Mouse (Mus musculus): ENCODE measurements around the gene Arnt.
"Not testable (repeated sequence)": the region's sequence is repeated elsewhere in the genome, so short reads cannot be mapped to it uniquely, and the experiment has no call there.

Arnt gene

DNA sequence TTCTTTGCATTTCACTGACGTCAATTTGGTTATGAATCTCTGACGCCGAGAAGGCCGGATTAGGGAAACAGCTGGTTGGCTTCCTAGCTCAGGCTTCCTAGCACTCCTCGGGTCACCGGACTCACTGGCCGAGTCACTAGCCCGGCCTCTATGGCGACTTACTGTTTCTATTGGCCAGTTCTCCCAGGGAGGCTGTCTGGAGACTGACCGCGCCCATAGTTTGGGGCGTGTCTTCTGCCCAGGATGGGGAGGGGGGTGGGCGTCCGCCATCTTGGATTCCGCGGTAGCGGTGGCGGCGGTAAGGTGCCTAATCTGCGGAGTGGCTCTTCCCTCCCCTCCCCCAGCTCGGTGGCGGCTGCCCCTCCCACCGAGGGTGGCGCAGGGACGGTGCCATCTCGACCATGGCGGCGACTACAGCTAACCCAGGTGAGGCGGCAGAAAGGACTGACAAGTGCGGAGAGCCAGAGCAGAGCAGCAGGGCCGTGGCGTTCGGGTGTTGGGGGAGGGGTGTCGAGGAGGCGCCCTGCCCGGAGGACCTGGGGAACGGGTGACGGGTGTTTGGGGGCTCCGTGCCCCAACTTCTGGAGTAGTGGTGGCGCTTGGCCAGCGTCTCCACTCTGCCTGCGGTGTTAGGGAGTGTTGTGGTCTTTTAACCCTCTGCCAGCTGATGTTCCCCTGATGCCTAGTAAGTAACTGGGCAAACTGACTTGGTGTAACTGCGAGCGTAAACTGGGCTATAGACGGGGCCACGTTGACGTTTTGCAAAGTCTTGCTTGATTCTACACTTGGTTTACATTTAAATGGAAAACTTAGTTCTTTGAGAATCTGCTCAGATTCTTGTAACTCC lies at the start of gene Arnt:
TSS of gene Arnt (plus strand) at position 253 of the 847 bp plus-strand sequence.
- DNase-seq (ENCODE audit: low read depth, low spot score), result peak; percentile 99

DNA sequence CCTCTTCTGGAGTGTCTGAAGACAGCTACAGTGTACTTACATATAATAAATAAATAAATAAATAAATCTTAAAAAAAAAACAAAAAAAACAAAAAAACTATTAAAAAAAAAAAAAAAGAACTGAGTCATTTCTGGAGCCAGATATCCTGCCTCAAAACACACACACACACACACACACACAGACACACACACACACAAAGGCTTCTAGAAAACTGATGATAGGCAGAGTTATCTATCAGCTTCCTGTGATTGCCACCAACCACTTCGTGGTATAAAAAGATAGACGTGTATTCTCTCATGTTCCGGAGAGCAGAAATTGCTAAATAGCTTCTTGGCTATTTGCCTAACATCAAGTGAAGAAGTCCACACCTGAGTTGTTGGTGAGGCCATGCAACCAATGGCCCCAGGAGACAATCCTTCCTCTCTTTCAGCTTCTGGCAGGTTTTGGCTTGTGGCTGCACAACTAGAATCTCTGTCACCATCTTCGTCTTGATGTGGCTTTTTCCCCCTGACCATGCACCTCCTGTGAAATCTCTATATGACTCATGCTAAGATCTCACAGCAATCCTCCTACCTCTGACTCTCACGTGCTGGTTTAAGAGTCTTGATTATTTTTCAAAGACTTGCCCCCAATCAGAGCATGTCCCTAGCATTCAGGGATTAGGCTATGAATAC lies 48.6 kb upstream of the Arnt start:
- no peak for DNase-seq (ENCODE audit: low read depth, low spot score)

- peak; percentile 19 for DNase-seq (ENCODE audit: low read depth, low spot score)
Observed at GRCm38 (mm10) chr3:95394385-95394784, 39.8 kb upstream of the Arnt start.

DNA sequence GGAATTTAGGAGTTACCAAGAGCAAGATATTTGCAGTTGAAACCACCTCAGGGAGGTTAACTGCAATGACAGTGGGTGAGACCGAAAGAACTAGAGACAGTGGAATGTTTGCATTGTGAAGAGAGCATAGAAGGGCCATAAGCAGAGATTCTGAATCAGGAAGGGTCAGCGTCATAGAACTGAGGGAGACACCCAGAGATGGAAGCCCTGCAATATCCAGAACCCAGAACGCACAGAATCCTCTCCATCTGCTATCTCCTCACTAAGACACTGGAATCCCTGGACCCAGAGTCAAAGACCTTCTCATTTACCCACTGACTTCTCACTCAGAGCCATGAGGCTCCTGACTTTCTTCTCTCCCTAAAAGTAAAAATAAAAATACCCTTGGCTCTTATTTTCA lies 31.4 kb upstream of the Arnt start, which contains the start of gene 4930558C23Rik:
TSS of gene 4930558C23Rik (minus strand) at position 101 of the 400 bp plus-strand sequence.
- no peak for DNase-seq (ENCODE audit: low read depth, low spot score)

DNA sequence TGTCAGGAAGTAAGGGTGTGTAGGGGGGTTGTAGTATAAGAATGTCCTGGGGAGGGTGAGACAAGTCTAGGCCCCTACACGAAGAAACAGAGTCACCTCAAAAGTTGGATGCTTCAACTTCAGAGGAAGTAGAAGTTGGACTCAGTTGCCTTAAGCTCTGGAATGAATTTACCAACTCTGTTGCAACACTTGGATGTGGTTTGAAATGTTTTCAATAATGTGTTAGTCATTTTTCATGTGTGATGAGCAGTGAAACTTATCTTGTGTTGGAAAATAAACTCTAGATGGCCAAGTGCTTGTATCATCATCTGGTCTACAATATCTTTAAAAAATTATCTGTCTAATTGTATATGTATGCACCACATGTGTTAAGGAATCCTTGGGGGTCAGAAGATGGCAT lies 26.5 kb upstream of the Arnt start:
- DNase-seq (ENCODE audit: low read depth, low spot score), result no peak

DNA sequence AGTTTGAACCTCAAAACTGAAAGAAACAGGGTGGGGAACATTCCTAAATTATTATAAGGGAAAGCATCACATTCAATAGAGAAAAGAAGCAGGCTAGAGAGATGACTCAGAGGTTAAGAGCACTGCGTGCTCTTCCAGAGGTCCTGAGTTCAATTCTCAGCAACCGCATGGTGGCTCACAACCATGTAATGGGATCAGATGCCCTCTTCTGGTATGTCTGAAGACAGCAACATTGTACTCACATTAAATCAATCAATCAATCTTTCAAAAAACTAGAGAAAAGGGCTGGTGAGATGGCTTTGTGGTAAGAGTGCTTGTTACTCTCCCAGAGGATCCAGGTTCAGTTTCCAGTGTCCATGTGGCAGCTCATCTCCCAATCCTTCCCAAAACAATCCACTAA lies 25.3 kb upstream of the Arnt start:
- DNase-seq (ENCODE audit: low read depth, low spot score), result no peak

DNA sequence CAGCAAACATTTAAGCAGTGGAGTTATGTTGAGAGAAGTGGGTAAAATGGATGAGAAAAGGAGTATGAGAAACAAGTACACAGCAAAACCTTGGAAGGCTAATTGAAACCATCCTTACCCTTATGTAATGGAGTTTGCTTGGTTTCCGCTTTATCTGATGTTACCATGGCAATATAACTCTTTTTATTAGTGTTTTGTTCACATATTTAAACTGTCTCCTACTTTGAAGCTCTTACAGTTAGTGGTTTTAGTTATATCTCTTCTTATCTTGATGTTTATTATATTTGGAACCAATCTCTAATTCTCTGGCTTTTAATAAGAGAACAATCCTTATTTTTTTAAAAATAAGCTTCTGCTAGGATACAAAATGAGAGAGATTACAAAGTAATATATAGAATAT lies 21.9 kb upstream of the Arnt start:
- DNase-seq (ENCODE audit: low read depth, low spot score), result no peak

DNA sequence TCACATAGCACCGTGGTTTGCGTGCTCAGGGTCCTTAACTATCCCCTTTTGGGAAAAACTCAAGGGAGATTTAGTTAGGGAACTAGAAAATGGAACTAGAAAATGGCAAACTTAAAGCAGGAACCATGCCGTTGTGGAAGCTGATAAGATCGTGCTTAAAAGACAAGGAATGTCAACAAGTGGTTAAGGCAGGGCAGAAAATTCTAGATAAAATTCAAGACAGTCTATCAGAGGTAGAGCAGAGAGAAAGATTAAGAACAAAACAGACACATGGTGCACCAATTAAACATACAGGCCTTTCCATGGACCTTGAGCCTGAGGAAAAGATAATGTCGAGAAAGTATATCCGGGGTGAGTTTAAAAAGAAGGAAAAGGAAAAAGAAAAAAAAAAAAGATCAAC lies 16.3 kb upstream of the Arnt start:
- no peak for DNase-seq (ENCODE audit: low read depth, low spot score)

GRCm38 (mm10) chr3:95426476-95426875 lies 7.7 kb upstream of the Arnt start:
- DNase-seq (ENCODE audit: low read depth, low spot score), result not testable (repeated sequence)

- DNase-seq (ENCODE audit: low read depth, low spot score), result not testable (repeated sequence)
Observed at GRCm38 (mm10) chr3:95427117-95427890, 6.9 kb upstream of the Arnt start.

DNA sequence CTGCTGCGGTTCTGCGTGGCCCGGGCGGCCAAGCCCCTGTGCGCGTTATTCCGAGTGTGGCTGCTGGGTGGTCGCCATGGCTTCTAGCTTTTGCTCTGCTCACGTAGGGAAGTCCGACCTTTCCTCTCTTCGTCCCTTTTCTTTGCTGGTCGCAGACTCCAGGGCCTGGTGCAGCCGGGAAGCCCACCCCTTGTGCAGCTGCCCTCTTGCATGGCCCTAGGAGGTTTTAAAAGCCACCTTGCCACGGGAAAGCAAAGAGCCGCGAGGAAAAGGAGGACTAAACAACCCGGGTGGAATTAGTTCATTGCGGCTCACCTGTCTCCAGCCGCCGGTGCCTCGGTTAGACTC lies 6.3 kb upstream of the Arnt start:
- DNase-seq (ENCODE audit: low read depth, low spot score), result not testable (repeated sequence)

- DNase-seq (ENCODE audit: low read depth, low spot score), result not testable (repeated sequence)
Observed at GRCm38 (mm10) chr3:95428423-95428822, 5.8 kb upstream of the Arnt start.

DNA sequence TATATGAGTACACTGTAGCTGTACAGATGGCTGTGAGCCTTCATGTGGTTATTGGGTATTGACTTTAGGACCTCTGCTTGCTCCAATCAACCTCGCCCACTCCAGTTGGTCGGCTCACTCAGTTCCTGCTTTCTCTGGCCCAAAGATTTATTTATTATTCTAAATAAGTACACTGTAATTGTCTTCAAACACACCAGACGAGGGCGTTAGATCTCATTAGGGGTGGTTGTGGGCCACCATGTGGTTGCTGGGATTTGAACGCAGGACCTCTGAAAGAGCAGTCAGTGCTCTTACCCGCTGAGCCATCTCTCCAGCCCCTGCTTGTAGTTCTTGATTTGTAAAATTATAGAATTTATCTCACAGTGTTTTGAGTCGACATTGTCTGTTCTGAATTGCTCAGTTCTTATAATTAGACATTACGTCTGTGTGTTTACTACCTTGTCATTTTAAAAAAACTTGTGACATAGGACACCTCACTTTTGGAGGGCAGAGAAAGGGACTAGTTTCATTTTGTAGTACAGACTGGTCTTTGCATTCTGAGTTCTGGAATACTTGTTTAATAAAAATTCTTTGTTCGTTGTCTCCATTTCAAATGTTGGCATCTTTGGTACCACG lies 780 bp upstream of the Arnt start:
- no peak for DNase-seq (ENCODE audit: low read depth, low spot score)

DNA sequence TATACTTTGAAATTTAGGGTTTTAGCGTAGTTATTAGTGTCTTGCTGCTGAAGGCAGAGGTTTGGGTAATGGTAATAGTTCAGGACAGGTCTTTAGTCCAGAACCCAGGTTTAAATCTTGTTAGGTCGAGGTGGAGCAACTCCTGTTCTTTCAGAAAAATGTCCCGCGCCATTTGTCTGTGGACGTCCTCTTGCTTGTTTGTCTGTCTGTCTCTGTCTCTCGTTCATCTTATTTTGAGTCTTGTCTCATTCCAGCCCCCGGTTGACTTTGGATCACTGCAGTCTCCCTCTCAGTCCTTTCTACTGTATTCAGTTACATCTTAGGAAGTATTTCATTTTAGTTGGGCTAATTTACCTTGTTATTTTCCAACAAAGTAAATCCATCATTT lies 789 bp downstream of the Arnt start:
- DNase-seq (ENCODE audit: low read depth, low spot score), result no peak

GRCm38 (mm10) chr3:95435561-95435960 lies 1.4 kb downstream of the Arnt start:
- no peak for DNase-seq (ENCODE audit: low read depth, low spot score)

DNA sequence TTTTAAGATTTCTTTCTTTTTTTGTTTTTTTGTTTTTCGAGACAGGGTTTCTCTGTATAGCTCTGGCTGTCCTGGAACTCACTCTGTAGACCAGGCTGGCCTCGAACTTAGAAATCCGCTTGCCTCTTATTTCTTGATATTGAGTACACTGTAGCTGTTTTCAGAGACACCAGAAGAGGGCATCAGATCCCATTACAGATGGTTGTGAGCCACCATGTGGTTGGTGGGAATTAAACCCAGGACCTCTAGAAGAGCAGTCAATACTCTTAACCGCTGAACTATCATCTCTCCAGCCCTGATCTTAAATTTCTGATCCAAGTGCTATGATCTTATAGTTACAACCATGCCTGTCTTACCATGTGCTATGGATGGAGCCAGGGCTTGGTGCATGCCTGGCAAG lies 4.4 kb downstream of the Arnt start:
- not testable (repeated sequence) for DNase-seq (ENCODE audit: low read depth, low spot score)

DNA sequence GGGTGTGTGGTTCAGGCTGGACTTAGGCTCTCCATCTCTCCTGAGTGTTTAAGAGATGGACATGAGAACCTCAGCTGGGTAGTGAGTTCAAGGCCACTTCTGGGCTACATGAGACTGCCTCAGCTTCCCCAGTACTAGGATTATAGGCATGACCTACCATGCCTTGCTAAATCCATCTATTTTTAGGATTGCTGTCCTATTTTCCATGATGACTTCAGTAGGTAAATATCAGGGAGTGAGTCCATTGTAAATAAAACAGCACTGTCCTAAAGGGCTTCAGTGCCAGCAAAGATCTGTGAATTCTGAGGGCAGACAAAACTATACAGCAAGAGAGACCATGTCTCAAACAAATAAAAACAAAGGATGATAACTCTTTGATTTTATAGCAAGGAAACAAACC lies 5.5 kb downstream of the Arnt start:
- DNase-seq (ENCODE audit: low read depth, low spot score), result no peak

- no peak for DNase-seq (ENCODE audit: low read depth, low spot score)
Observed at GRCm38 (mm10) chr3:95442406-95443117, 8.4 kb downstream of the Arnt start.

DNA sequence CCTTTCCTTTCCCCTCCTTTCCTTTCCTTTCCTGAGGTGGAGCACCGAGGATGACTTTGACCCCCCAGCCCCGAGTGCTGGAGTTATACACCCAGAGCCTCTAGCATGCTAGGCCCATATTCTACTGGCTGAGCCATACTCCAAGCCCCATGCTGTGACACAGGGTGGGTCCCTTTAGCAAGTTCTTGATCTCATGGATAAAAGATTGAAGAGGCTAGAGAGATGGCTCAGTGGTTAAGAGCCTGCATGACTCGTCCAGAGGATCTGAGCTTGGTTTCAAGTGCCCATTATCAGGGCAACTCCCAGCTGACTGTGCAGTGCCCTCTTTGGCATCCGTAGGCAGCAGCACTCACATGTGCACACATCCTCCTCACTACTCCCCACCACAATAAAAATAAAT lies 11.1 kb downstream of the Arnt start:
- no peak for DNase-seq (ENCODE audit: low read depth, low spot score)

DNA sequence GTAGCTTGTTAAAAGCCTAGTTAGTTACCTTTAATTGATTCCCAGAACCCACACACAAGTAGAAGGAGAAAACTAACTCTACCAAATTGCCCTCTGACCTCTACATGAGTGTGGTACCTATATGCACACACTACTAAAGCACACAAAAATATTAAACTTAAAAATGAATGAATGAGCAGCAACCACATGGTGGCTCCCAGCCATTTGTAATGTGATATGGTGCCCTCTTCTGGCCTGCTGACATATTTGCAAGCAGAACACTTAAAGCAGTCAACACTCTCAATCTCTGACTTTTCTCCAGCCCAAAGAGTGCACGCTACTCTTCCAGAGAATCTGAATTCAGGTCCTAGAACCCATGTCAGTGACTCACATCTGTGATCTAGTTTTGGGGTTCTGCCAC lies 16.2 kb downstream of the Arnt start:
- DNase-seq (ENCODE audit: low read depth, low spot score), result peak; percentile 84

- no peak for DNase-seq (ENCODE audit: low read depth, low spot score)
Observed at GRCm38 (mm10) chr3:95450915-95451314, 16.7 kb downstream of the Arnt start.

Measured in brain, adult 2 months (tissue).